Mouse (Mus musculus) liver, embryonic 14.5 days (tissue): ENCODE data around the gene Ikzf1.

ENCODE experiments used
- CTCF ChIP-seq: IDR thresholded peaks from 2 replicates; pipeline ENCODE4 v1.5.1; 2016; ENCODE audit warnings: antibody characterized with exemption, low read depth, control low read depth
- EP300 ChIP-seq: IDR thresholded peaks from 2 replicates; pipeline ENCODE4 v1.6.1; 2016; ENCODE audit warnings: antibody characterized with exemption, low read depth

DNA sequence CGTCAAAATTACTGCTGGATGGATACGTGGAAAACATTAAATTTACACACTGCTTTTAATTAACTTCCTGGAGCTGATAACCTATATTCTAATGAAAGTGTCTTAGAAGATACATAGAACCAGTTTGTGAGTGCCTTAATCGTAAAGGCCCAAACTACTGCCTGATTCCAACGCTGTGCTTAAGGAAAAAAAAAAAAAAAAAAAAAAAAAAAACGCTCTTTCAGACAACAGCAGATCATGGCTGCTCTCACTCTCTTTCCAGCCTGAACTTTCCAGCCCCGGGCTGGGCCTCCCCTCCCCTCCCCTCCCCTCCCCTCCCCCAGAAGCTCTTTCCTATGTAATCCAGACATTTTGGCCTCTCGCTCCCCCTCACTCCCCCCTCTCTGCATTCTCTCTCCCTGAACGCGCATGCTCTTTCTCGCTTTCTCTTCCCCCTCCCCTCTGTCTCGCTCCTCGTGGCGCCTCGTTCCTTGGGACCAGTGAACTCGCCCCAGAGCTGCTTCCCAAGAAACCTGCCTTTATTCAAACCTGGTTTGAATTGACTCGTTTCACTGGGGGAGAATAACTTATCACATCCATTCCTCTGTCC is 136.7 kb downstream of the Ikzf1 start:
- TF ChIP-seq CTCF (no peak), EP300 (no peak)
